In genomic region chr5:140869034-140869433, GRCm38 (mm10) we compare ENCODE assay signal across 9 mouse cellular contexts. TPM values are rescaled to one million over a fixed set of nuclear protein-coding genes. Genes with fewer than 3 reads are reported as not detected.
DNase-seq lines count a peak whose midpoint lies in the region; ATAC-seq and TF ChIP-seq lines count a peak whose summit lies in the region.
"Had no signal": no experiment of that assay in that cellular context is flagged by ENCODE, and none has a peak within 500 bp of the region (broad histone marks: within the 10 kb centered on the region; RNA-seq: fewer than 3 reads in every experiment).

No protein-coding gene starts in this region.

- H3K36me3 ChIP-seq in kidney, embryonic 16.5 days (ENCODE audit: insufficient read depth, low read length) = no peaks in the 10 kb centered on the region
- no peaks in the 10 kb centered on the region for H3K36me3 ChIP-seq in kidney, embryonic 15.5 days
- H3K36me3 ChIP-seq in small intestine, adult 2 months (ENCODE audit: control insufficient read depth, insufficient read depth, low read length) = 0 out of 2 replicates have a peak, but pooled peaks cover 6% of the 10 kb centered on the region
- H3K36me3 ChIP-seq: midbrain, embryonic 12.5 days had no signal

- H3K4me1 ChIP-seq in kidney, embryonic 16.5 days (ENCODE audit: insufficient read depth, low read length) = peaks cover 41% of the 10 kb centered on the region
- peaks cover 47% of the 10 kb centered on the region for H3K4me1 ChIP-seq in kidney, embryonic 15.5 days
- H3K4me1 ChIP-seq in lung, adult 2 months (ENCODE audit: control insufficient read depth, insufficient read depth, low read length) = peaks cover 10% of the 10 kb centered on the region
- no peaks in the 10 kb centered on the region for H3K4me1 ChIP-seq in small intestine, adult 2 months (ENCODE audit: control insufficient read depth, insufficient read depth, insufficient read length, low read length)

- H3K27me3 ChIP-seq in kidney, embryonic 16.5 days (ENCODE audit: insufficient read depth, low read length) = no peaks in the 10 kb centered on the region
- H3K27me3 ChIP-seq in kidney, embryonic 15.5 days = no peaks in the 10 kb centered on the region
- H3K27me3 ChIP-seq in small intestine, adult 2 months (ENCODE audit: control insufficient read depth, insufficient read depth, low read length) = no peaks in the 10 kb centered on the region

- H3K27ac ChIP-seq in kidney, embryonic 16.5 days (ENCODE audit: low read length) = no peak overlapping the region
- H3K27ac ChIP-seq in kidney, embryonic 15.5 days = no peak overlapping the region
- no peak overlapping the region for H3K27ac ChIP-seq in small intestine, adult 2 months (ENCODE audit: insufficient read depth, low read depth, low read length)
- H3K27ac ChIP-seq: midbrain, embryonic 12.5 days had no signal

- peak; percentile 75 for TF ChIP-seq CTCF in lung, adult 2 months (IDR thresholded peaks at IDR 0.05; ENCODE audit: insufficient read depth, low read length)
- TF ChIP-seq CTCF in small intestine, adult 2 months (IDR thresholded peaks at IDR 0.05; ENCODE audit: extremely low read depth, insufficient read length, insufficient replicate concordance, low read depth, low read length) = peak; percentile 41; the same call in 1 of the 2 replicates

- no peak overlapping the region for H3K9ac ChIP-seq in kidney, embryonic 16.5 days (replicated peaks; ENCODE audit: low read length)
- H3K9ac ChIP-seq in kidney, embryonic 15.5 days = no peak overlapping the region
- H3K9ac ChIP-seq: midbrain, embryonic 12.5 days had no signal

- TF ChIP-seq POLR2A in lung, adult 2 months (IDR thresholded peaks at IDR 0.05; ENCODE audit: borderline replicate concordance, extremely low read depth, low read depth, low read length) = no peak
- TF ChIP-seq POLR2A in small intestine, adult 2 months (IDR thresholded peaks at IDR 0.05; ENCODE audit: low read depth, low read length) = no peak

- peak; percentile 54 for DNase-seq in kidney, adult 18-20 months
- peak; percentile 4 for DNase-seq in MEL-GATA-1-ER (ENCODE audit: extremely low read depth, low read depth)
- DNase-seq in c-Kit-positive CD71-positive TER-119-positive erythroid progenitor cells, embryonic 14.5 days (ENCODE audit: low spot score) = peak; percentile 44
- no peak for DNase-seq in lung, adult 2 months
- DNase-seq in MN1 (ENCODE audit: low spot score) = no peak

- no peak for ATAC-seq in kidney, embryonic 16.5 days (ENCODE audit: low FRiP score, low TSS enrichment)
- ATAC-seq in kidney, embryonic 15.5 days (replicated peaks; ENCODE audit: low FRiP score) = no peak

- no peak overlapping the region for H3K4me2 ChIP-seq in kidney, embryonic 16.5 days (replicated peaks; ENCODE audit: low read depth, low read length)
- H3K4me2 ChIP-seq in kidney, embryonic 15.5 days = 0 out of 2 replicates have a peak overlapping the region, but pooled peaks have one; percentile 2
- H3K4me2 ChIP-seq: midbrain, embryonic 12.5 days had no signal

- H3K9me3 ChIP-seq in kidney, embryonic 16.5 days (ENCODE audit: low read length) = no peaks in the 10 kb centered on the region
- H3K9me3 ChIP-seq in kidney, embryonic 15.5 days (replicated peaks) = no peaks in the 10 kb centered on the region
- H3K9me3 ChIP-seq: midbrain, embryonic 12.5 days had no signal

- no peak overlapping the region for H3K4me3 ChIP-seq in kidney, embryonic 16.5 days (ENCODE audit: low read length)
- no peak overlapping the region for H3K4me3 ChIP-seq in kidney, embryonic 15.5 days (replicated peaks)
- H3K4me3 ChIP-seq in lung, adult 2 months (replicated peaks; ENCODE audit: extremely low read depth, low read depth, low read length) = no peak overlapping the region
- H3K4me3 ChIP-seq in small intestine, adult 2 months (ENCODE audit: low read depth, low read length) = no peak overlapping the region
- H3K4me3 ChIP-seq: midbrain, embryonic 12.5 days had no signal

- WGBS in kidney, embryonic 16.5 days = 62% methylated on average over 2 of the region's 2 CpGs
- WGBS in kidney, embryonic 15.5 days = 66% methylated on average over 2 of the region's 2 CpGs
- WGBS in lung, adult 2 months = 58% methylated on average over 2 of the region's 2 CpGs
- WGBS in small intestine, adult 2 months = 49% methylated on average over 2 of the region's 2 CpGs

RNA-seq across cellular contexts. Expression of gene Gna12, which starts 38.8 kb away (rescaled TPM):
- 9.6 and 10.0 TPM in 2 replicates for polyA plus RNA-seq in kidney, embryonic 16.5 days (2015; fragmentation: Nextera tagmentation; extraction: Ambion mirVana)
- polyA plus RNA-seq in kidney, embryonic 15.5 days (2015; fragmentation: Nextera tagmentation; extraction: Ambion mirVana) = 15.9 and 16.1 TPM in 2 replicates
- polyA plus RNA-seq in lung, adult 2 months (2012; rRNA removed) = 112 and 120 TPM in 2 replicates
- 27.8 and 34.8 TPM in 2 replicates for polyA plus RNA-seq in small intestine, adult 2 months (2012; rRNA removed)

Comparison
In these comparisons a context has a peak if more than half of its experiments do, and no peak if none do; other contexts are left out.
1. DNase-seq: peak in kidney, adult 18-20 months (single experiment), MEL-GATA-1-ER (single experiment) and c-Kit-positive CD71-positive TER-119-positive erythroid progenitor cells, embryonic 14.5 days (single experiment); none in lung, adult 2 months (single experiment) and MN1 (single experiment).